In genomic region chr1:40095585-40095984, GRCm38 (mm10) we compare ENCODE assay signal across 14 mouse cellular contexts. TPM values are rescaled to one million over a fixed set of nuclear protein-coding genes. Genes with fewer than 3 reads are reported as not detected.
DNase-seq lines count a peak whose midpoint lies in the region; ATAC-seq and TF ChIP-seq lines count a peak whose summit lies in the region.
"Had no signal": no experiment of that assay in that cellular context is flagged by ENCODE, and none has a peak within 500 bp of the region (broad histone marks: within the 10 kb centered on the region; RNA-seq: fewer than 3 reads in every experiment).

No protein-coding gene starts in this region.

- no peak; the same call in 1 of the 2 replicates for TF ChIP-seq RAD21 in MEL (IDR thresholded peaks at IDR 0.05; ENCODE audit: low read depth, low read length)

- no peak overlapping the region for H3K4me2 ChIP-seq in hindbrain, postnatal 0 days (ENCODE audit: low read depth, low read length)
- no peak overlapping the region for H3K4me2 ChIP-seq in lung, postnatal 0 days (replicated peaks; ENCODE audit: low read depth, low read length)
- H3K4me2 ChIP-seq in stomach, postnatal 0 days (replicated peaks; ENCODE audit: low read depth): no peak overlapping the region
- H3K4me2 ChIP-seq: embryonic facial prominence, embryonic 13.5 days; forebrain, embryonic 13.5 days; hindbrain, embryonic 14.5 days; midbrain, embryonic 12.5 days; neural tube, embryonic 13.5 days had no signal

- no peak for ATAC-seq in hindbrain, postnatal 0 days
- ATAC-seq in lung, postnatal 0 days: no peak
- no peak for ATAC-seq in stomach, postnatal 0 days (ENCODE audit: low FRiP score, low TSS enrichment)
- ATAC-seq in erythroblast, adult 5-6 weeks (replicated peaks; ENCODE audit: low FRiP score, poor library complexity, severe bottlenecking): no peak
- ATAC-seq: forebrain, embryonic 13.5 days had no signal

- H3K27ac ChIP-seq in hindbrain, postnatal 0 days: no peak overlapping the region
- H3K27ac ChIP-seq in hindbrain, embryonic 10.5 days: no peak overlapping the region
- H3K27ac ChIP-seq in lung, postnatal 0 days (ENCODE audit: low read length): no peak overlapping the region
- H3K27ac ChIP-seq in MEL (ENCODE audit: control insufficient read depth, low read depth, low read length): no peak overlapping the region
- H3K27ac ChIP-seq in stomach, postnatal 0 days (replicated peaks): no peak overlapping the region
- H3K27ac ChIP-seq: forebrain, embryonic 13.5 days; hindbrain, embryonic 14.5 days; limb, embryonic 10.5 days; midbrain, embryonic 12.5 days; neural tube, embryonic 13.5 days had no signal

- TF ChIP-seq EP300 in lung, postnatal 0 days (IDR thresholded peaks at IDR 0.05): no peak
- TF ChIP-seq EP300 in MEL (IDR thresholded peaks at IDR 0.05; ENCODE audit: low read depth in 1 of 2, low read length in 2 of 2): no peak
- TF ChIP-seq EP300 in stomach, postnatal 0 days (optimal IDR thresholded peaks at IDR 0.05): no peak

- no peaks in the 10 kb centered on the region for H3K79me2 ChIP-seq in MEL (ENCODE audit: control insufficient read depth, insufficient read depth, low read length, poor library complexity)

- DNase-seq in hindbrain, postnatal 0 days (ENCODE audit: low spot score): no peak
- DNase-seq in hindbrain, embryonic 10.5 days (ENCODE audit: low spot score): no peak
- DNase-seq in lung, postnatal 0 days (ENCODE audit: low spot score): no peak
- no peak for DNase-seq in lung, postnatal 14 days
- no peak for DNase-seq in MEL (ENCODE audit: low read depth, low spot score)
- DNase-seq in stomach, postnatal 0 days (ENCODE audit: low spot score): no peak
- DNase-seq: kidney, postnatal 10 days had no signal

- WGBS in hindbrain, postnatal 0 days: 17% methylated on average over 1 of the region's 1 CpGs
- 24% methylated on average over 1 of the region's 1 CpGs for WGBS in hindbrain, embryonic 10.5 days
- WGBS in lung, postnatal 0 days: 16% methylated on average over 1 of the region's 1 CpGs
- WGBS in stomach, postnatal 0 days: 24% methylated on average over 1 of the region's 1 CpGs

- no peak for TF ChIP-seq POLR2A in MEL (IDR thresholded peaks at IDR 0.05; ENCODE audit: control insufficient read depth in 1 of 2, insufficient read depth in 1 of 2, low read depth in 1 of 2, low read length in 2 of 2, poor library complexity in 1 of 2)

- no peaks in the 10 kb centered on the region for H3K9me3 ChIP-seq in hindbrain, postnatal 0 days (ENCODE audit: low read length)
- no peaks in the 10 kb centered on the region for H3K9me3 ChIP-seq in hindbrain, embryonic 10.5 days
- H3K9me3 ChIP-seq in lung, postnatal 0 days (ENCODE audit: low read length): no peaks in the 10 kb centered on the region
- H3K9me3 ChIP-seq in MEL (replicated peaks; ENCODE audit: insufficient read depth, low read length): no peaks in the 10 kb centered on the region
- no peaks in the 10 kb centered on the region for H3K9me3 ChIP-seq in stomach, postnatal 0 days (ENCODE audit: control insufficient read depth, low read length)
- H3K9me3 ChIP-seq: embryonic facial prominence, embryonic 13.5 days; forebrain, embryonic 13.5 days; limb, embryonic 10.5 days; midbrain, embryonic 12.5 days; neural tube, embryonic 13.5 days had no signal

- H3K4me1 ChIP-seq in hindbrain, postnatal 0 days (ENCODE audit: insufficient read depth, low read length): no peaks in the 10 kb centered on the region
- H3K4me1 ChIP-seq in hindbrain, embryonic 10.5 days (replicated peaks): 0 out of 2 replicates have a peak, but pooled peaks cover 4% of the 10 kb centered on the region
- H3K4me1 ChIP-seq in lung, postnatal 0 days (ENCODE audit: insufficient read depth, low read depth, low read length): no peaks in the 10 kb centered on the region
- no peaks in the 10 kb centered on the region for H3K4me1 ChIP-seq in MEL (ENCODE audit: control insufficient read depth in 1 of 2, insufficient read depth in 2 of 2, low read length in 2 of 2)
- no peaks in the 10 kb centered on the region for H3K4me1 ChIP-seq in stomach, postnatal 0 days (replicated peaks; ENCODE audit: control insufficient read depth, insufficient read depth)
- H3K4me1 ChIP-seq: midbrain, embryonic 12.5 days; neural tube, embryonic 13.5 days had no signal

- 0 out of 2 replicates have a peak, but pooled peaks have one; percentile 16 for TF ChIP-seq CTCF in hindbrain, postnatal 0 days (IDR thresholded peaks at IDR 0.05; ENCODE audit: low read depth)
- TF ChIP-seq CTCF in lung, postnatal 0 days (IDR thresholded peaks at IDR 0.05): peak; percentile 28
- TF ChIP-seq CTCF in MEL (IDR thresholded peaks at IDR 0.05 in 2 of 3, conservative IDR thresholded peaks at IDR 0.05 in 1 of 3; ENCODE audit: control insufficient read depth in 1 of 3, insufficient read depth in 1 of 3, low read depth in 2 of 3, low read length in 3 of 3, poor library complexity in 1 of 3, severe bottlenecking in 1 of 3): peak; percentile 29 to 43 (median 35); a peak in 5 of 6 replicates
- peak; percentile 44 for TF ChIP-seq CTCF in stomach, postnatal 0 days (IDR thresholded peaks at IDR 0.05; ENCODE audit: low read depth)

- no peaks in the 10 kb centered on the region for H3K27me3 ChIP-seq in hindbrain, postnatal 0 days (ENCODE audit: insufficient read depth, low read length)
- H3K27me3 ChIP-seq in hindbrain, embryonic 10.5 days (ENCODE audit: insufficient read depth, poor library complexity, severe bottlenecking): no peaks in the 10 kb centered on the region
- no peaks in the 10 kb centered on the region for H3K27me3 ChIP-seq in lung, postnatal 0 days (replicated peaks; ENCODE audit: insufficient read depth, low read length)
- H3K27me3 ChIP-seq in MEL (ENCODE audit: control insufficient read depth in 1 of 2, insufficient read depth in 2 of 2, low read length in 2 of 2): no peaks in the 10 kb centered on the region; a peak in 1 of 4 replicates
- no peaks in the 10 kb centered on the region for H3K27me3 ChIP-seq in stomach, postnatal 0 days (ENCODE audit: control insufficient read depth, insufficient read depth, low read length)
- H3K27me3 ChIP-seq: embryonic facial prominence, embryonic 13.5 days; forebrain, embryonic 13.5 days; midbrain, embryonic 12.5 days; neural tube, embryonic 13.5 days had no signal

- H3K36me3 ChIP-seq in hindbrain, postnatal 0 days (ENCODE audit: insufficient read depth, low read length): no peaks in the 10 kb centered on the region
- no peaks in the 10 kb centered on the region for H3K36me3 ChIP-seq in hindbrain, embryonic 10.5 days
- no peaks in the 10 kb centered on the region for H3K36me3 ChIP-seq in lung, postnatal 0 days (ENCODE audit: insufficient read depth, low read length)
- H3K36me3 ChIP-seq in MEL (ENCODE audit: control insufficient read depth in 1 of 2, insufficient read depth in 2 of 2, low read length in 2 of 2): no peaks in the 10 kb centered on the region
- no peaks in the 10 kb centered on the region for H3K36me3 ChIP-seq in stomach, postnatal 0 days (ENCODE audit: control insufficient read depth, insufficient read depth, low read length)
- H3K36me3 ChIP-seq: embryonic facial prominence, embryonic 13.5 days; limb, embryonic 10.5 days; midbrain, embryonic 12.5 days; neural tube, embryonic 13.5 days had no signal

- H3K9ac ChIP-seq in hindbrain, postnatal 0 days (replicated peaks; ENCODE audit: low read length): no peak overlapping the region
- no peak overlapping the region for H3K9ac ChIP-seq in lung, postnatal 0 days (replicated peaks; ENCODE audit: low read depth)
- no peak overlapping the region for H3K9ac ChIP-seq in MEL (ENCODE audit: control insufficient read depth, low read depth, low read length, poor library complexity, severe bottlenecking)
- no peak overlapping the region for H3K9ac ChIP-seq in stomach, postnatal 0 days (ENCODE audit: low read length)
- H3K9ac ChIP-seq: embryonic facial prominence, embryonic 13.5 days; forebrain, embryonic 13.5 days; hindbrain, embryonic 14.5 days; midbrain, embryonic 12.5 days; neural tube, embryonic 13.5 days had no signal

- no peak overlapping the region for H3K4me3 ChIP-seq in hindbrain, postnatal 0 days (ENCODE audit: low read length)
- no peak overlapping the region for H3K4me3 ChIP-seq in hindbrain, embryonic 10.5 days
- no peak overlapping the region for H3K4me3 ChIP-seq in lung, postnatal 0 days (ENCODE audit: low read depth, low read length)
- no peak overlapping the region for H3K4me3 ChIP-seq in MEL (ENCODE audit: control insufficient read depth in 1 of 2, insufficient read depth in 1 of 2, low read depth in 2 of 2, low read length in 2 of 2)
- H3K4me3 ChIP-seq in stomach, postnatal 0 days (ENCODE audit: low read depth, low read length): no peak overlapping the region
- H3K4me3 ChIP-seq: embryonic facial prominence, embryonic 13.5 days; forebrain, embryonic 13.5 days; limb, embryonic 10.5 days; midbrain, embryonic 12.5 days; neural tube, embryonic 13.5 days had no signal

TF ChIP-seq in MEL, 35 proteins besides CTCF, POLR2A, EP300 and RAD21:
- no peak for TF ChIP-seq MAZ (IDR thresholded peaks at IDR 0.05; ENCODE audit: low read depth, low read length)
- peak; percentile 13; the same call in 1 of the 2 replicates for TF ChIP-seq GATA1 (IDR thresholded peaks at IDR 0.05; ENCODE audit: low read depth, low read length)
TF ChIP-seq in MEL: peak in this region for 1.

RNA-seq across cellular contexts. Expression of gene Il1r2, which starts 21.7 kb away (rescaled TPM):
- 0.37 and 4.3 TPM in 2 replicates for total RNA-seq in hindbrain, postnatal 0 days (2014; rRNA removed)
- polyA plus RNA-seq in hindbrain, postnatal 0 days (2015; fragmentation: Nextera tagmentation; extraction: Ambion mirVana): 1.4 and 1.5 TPM in 2 replicates
- 0.27 TPM in 1 of 2 replicates, not detected in the other for polyA plus RNA-seq in hindbrain, embryonic 10.5 days (2016; fragmentation: Nextera tagmentation; extraction: Ambion mirVana)
- polyA plus RNA-seq in lung, postnatal 0 days (2015; fragmentation: Nextera tagmentation; extraction: Ambion mirVana): 1.8 and 3.9 TPM in 2 replicates
- not detected in 2 replicates for total RNA-seq in MEL (2012; rRNA removed)
- polyA plus RNA-seq in MEL (2012; ENCODE audit: insufficient read depth in 1 of 2, insufficient read length in 2 of 2, low read depth in 1 of 2, low replicate concordance in 2 of 2, missing spikeins in 1 of 2): not detected
- 18.7 and 25.9 TPM in 2 replicates for polyA plus RNA-seq in stomach, postnatal 0 days (2015; fragmentation: Nextera tagmentation; extraction: Ambion mirVana)
- 4.2 and 11.5 TPM in 2 replicates for total RNA-seq in erythroblast, adult 5-6 weeks (2015; ENCODE audit: low replicate concordance)
- 6.6 and 7.9 TPM in 2 replicates for total RNA-seq in erythroblast, adult 5-6 weeks (2017; ENCODE audit: low replicate concordance)
- polyA plus RNA-seq: midbrain, embryonic 12.5 days had no signal
